Mouse (Mus musculus): ENCODE results near the gene Ulk4.

DNA sequence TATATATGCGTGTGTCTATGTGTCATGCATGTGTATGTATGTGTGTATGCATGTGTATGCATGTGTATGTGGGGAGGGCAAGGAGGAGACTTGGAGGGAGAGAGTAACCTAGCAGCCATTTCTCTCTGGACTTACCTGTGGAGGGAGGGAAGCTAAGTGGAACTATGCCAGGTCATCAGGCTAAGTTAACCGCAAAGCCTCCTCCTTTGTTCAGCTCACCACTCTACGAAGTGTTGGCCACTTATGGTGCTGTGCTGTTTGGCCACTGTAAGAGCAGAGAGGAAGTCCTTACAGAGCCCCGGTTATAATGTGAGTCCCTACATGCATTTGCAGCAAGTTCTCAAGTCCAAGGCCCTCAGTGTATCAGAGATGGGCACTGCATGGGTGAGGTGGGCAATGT lies 300.1 kb downstream of the Ulk4 start:
- TF ChIP-seq CTCF (IDR thresholded peaks at IDR 0.05; ENCODE audit: low read depth) (no peak), EP300 (IDR thresholded peaks at IDR 0.05; ENCODE audit: low read depth) (no peak)
